Mouse (Mus musculus) kidney, adult 2 months (tissue): ENCODE results near the gene Robo2. TPM values are rescaled to one million over a fixed set of nuclear protein-coding genes. Genes with fewer than 3 reads are reported as not detected.

Source experiments
- DNase-seq: peaks from one replicate; pipeline ENCODE4 v3.0.0; 2021
- H3K27ac ChIP-seq: fragments of 200-500 bp; 2 replicates; pipeline ENCODE4 v1.5.1; 2012; ENCODE audit warnings: low read depth, low read length, control low read depth, inconsistent platforms; ENCODE audit not compliant: insufficient read depth
- H3K27me3 ChIP-seq: fragments of 200-500 bp; replicated peaks from 2 replicates; pipeline ENCODE4 v1.6.1; 2012; ENCODE audit warnings: mild to moderate bottlenecking, moderate library complexity, low read length, inconsistent platforms; ENCODE audit not compliant: control insufficient read depth, insufficient read depth
- H3K36me3 ChIP-seq: fragments of 200-500 bp; 2 replicates; pipeline ENCODE4 v1.6.1; 2012; ENCODE audit warnings: mild to moderate bottlenecking, moderate library complexity, low read length, inconsistent platforms; ENCODE audit not compliant: control insufficient read depth, insufficient read depth
- H3K4me1 ChIP-seq: fragments of 200-500 bp; 2 replicates; pipeline ENCODE4 v1.6.1; 2011; ENCODE audit warnings: low read length; ENCODE audit not compliant: control insufficient read depth, insufficient read depth
- H3K4me3 ChIP-seq: fragments of 200-500 bp; 2 replicates; pipeline ENCODE4 v1.5.1; 2011; ENCODE audit warnings: mild to moderate bottlenecking, low read depth, low read length, control low read depth; ENCODE audit not compliant: insufficient read depth
- CTCF ChIP-seq: fragments of 200-500 bp; conservative IDR thresholded peaks from 2 replicates; pipeline ENCODE4 v1.5.1; 2011; ENCODE audit warnings: low read depth, mild to moderate bottlenecking, control low read depth, low read length, moderate library complexity, mixed read lengths; ENCODE audit not compliant: insufficient read depth, insufficient read length
- POLR2A ChIP-seq: fragments of 200-500 bp; IDR thresholded peaks from one replicate; pipeline ENCODE4 v1.6.1; 2011; ENCODE audit warnings: low read depth, low read length, control low read depth
- WGBS: fragments of 180-500 bp; shearing (Covaris S2); methylation state at CpG from one replicate; pipeline ENCODE4 v1.1.7; 2018; 5-methylcytosine and 5-hydroxymethylcytosine counted together
- polyA plus RNA-seq: library from polyadenylated mRNA; depleted of rRNA; stranded (reverse); fragments of >200 nt; gene quantifications from 2 replicates; pipeline ENCODE4 v1.2.3, GENCODE M21; 2012

The Robo2 gene
- polyA plus RNA-seq, 1 experiment: 15.3 TPM

DNA sequence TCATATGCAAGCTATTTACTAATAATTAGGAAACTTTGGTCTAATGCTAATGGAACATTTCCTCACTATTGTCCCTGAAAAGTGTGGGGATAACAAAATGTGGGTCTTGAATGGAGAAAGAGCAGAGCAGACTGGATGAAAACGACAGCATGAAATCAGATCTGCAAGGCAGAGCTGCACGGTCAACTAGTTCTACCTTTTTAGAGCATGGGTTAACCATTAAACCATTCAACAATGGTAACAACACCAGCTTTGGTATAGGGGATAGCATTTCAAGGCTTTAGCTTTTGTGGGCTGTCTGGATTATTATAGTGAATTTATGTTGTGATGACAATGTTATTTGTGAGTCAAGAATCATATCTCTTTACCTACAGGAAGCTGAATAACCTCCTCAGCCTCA, 8.7 kb upstream of the Robo2 start:
- no peak for DNase-seq
- H3K4me3 ChIP-seq: no peak overlapping the region
- no peaks in the 10 kb centered on the region for H3K4me1 ChIP-seq
- no peak overlapping the region for H3K27ac ChIP-seq
- no peaks in the 10 kb centered on the region for H3K27me3 ChIP-seq
- 33% methylated on average over 2 of the region's 2 CpGs for WGBS
- TF ChIP-seq POLR2A (no peak), CTCF (no peak)
- H3K36me3 ChIP-seq: no peaks in the 10 kb centered on the region

DNA sequence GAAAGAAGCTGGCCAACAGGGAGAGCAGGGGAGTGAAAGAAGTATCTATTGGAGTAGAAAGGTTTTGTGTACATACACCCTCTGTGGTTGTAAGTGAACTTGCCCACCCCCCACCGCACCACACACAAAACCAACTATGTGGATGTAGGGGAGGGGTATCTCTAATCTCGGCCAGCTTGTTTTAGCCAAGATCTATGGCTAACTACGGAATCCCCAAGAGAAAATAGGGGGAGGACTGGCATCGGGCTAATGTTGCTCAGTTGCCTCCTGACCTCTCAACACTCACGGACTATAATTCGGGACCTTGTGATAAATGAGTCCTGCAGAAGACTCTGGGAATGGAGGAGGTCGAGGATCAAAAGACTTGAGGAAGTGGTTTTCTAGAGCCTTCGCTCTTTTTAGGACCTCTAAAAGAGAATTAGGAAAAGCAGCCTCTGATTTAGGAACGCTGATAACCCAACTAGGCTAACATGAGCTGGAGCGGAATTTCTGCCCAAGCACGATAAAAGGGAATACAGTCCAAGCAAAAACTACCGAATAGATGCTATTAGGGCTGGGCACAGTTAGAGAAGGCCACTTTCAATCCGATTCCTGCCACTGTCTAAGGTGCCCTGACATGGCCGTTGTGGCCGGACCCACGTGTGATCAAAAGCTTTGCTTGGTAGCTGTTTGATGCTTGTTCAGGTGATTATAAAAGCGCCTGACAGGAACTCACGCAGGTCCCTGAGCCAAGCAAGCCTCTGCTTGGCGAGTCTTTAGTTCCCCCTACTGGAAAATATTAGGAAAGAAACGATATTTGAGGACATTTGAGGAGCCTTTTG, 1.1 kb upstream of the Robo2 start:
- Histone ChIP-seq H3K36me3 (no peaks in the 10 kb centered on the region), H3K27me3 (no peaks in the 10 kb centered on the region; the same call in 1 of the 2 replicates), H3K4me3 (peak overlapping the region; percentile 34; the same call in 1 of the 2 replicates), H3K27ac (no peak overlapping the region), H3K4me1 (0 out of 2 replicates have a peak, but pooled peaks cover 3% of the 10 kb centered on the region)
- WGBS: 1% methylated on average over 20 of the region's 20 CpGs
- DNase-seq: peak; percentile 55
- TF ChIP-seq CTCF (peak; percentile 40; the same call in 1 of the 2 replicates), POLR2A (no peak)

- DNase-seq: no peak
- no peaks in the 10 kb centered on the region; the same call in 1 of the 2 replicates for H3K27me3 ChIP-seq
- 4% methylated on average over 16 of the region's 16 CpGs for WGBS
- no peak overlapping the region for H3K27ac ChIP-seq
- no peak for TF ChIP-seq CTCF
- TF ChIP-seq POLR2A: no peak
- peak overlapping the region; percentile 52 for H3K4me3 ChIP-seq
- H3K36me3 ChIP-seq: no peaks in the 10 kb centered on the region
- 0 out of 2 replicates have a peak, but pooled peaks cover 3% of the 10 kb centered on the region for H3K4me1 ChIP-seq
Measured at GRCm38 (mm10) chr16:74411021-74411420, 604 bp downstream of the Robo2 start.

DNA sequence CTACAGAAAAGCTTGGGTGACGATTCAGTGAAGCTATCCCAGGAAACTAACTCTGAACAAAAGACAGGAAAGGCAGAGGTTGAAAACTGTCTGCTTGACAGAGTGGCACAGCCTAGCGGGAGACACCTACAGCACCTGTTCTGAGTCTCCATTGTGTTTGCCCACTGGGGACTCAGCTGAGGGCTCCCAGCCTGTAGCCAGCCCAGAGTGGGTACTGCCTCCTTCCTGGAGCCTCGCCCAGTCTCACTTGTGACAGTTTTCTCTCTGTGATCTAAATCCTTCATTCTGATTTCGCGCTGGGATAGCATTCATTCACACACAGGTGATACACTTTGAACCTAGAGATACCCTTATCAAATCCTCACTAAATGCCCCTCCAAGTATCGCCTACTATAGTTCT, 1.5 kb downstream of the Robo2 start:
- TF ChIP-seq POLR2A (no peak), CTCF (no peak)
- 21% methylated on average over 6 of the region's 6 CpGs for WGBS
- Histone ChIP-seq H3K27ac (no peak overlapping the region), H3K4me1 (0 out of 2 replicates have a peak, but pooled peaks cover 3% of the 10 kb centered on the region), H3K4me3 (peak overlapping the region; percentile 52), H3K36me3 (no peaks in the 10 kb centered on the region), H3K27me3 (no peaks in the 10 kb centered on the region; the same call in 1 of the 2 replicates)
- peak; percentile 2 for DNase-seq

- H3K27me3 ChIP-seq: no peaks in the 10 kb centered on the region; the same call in 1 of the 2 replicates
- H3K36me3 ChIP-seq: no peaks in the 10 kb centered on the region
- H3K27ac ChIP-seq: no peak overlapping the region
- DNase-seq: no peak
- TF ChIP-seq CTCF: no peak
- TF ChIP-seq POLR2A: no peak
- H3K4me3 ChIP-seq: peak overlapping the region; percentile 37; the same call in 1 of the 2 replicates
- H3K4me1 ChIP-seq: 0 out of 2 replicates have a peak, but pooled peaks cover 3% of the 10 kb centered on the region
- WGBS: 46% methylated on average over 4 of the region's 4 CpGs
Measured at GRCm38 (mm10) chr16:74409548-74409947, 2.1 kb downstream of the Robo2 start.

GRCm38 (mm10) chr16:74408566-74408965, 3.1 kb downstream of the Robo2 start:
- no peak for DNase-seq
- Histone ChIP-seq H3K4me3 (no peak overlapping the region), H3K27ac (no peak overlapping the region), H3K36me3 (no peaks in the 10 kb centered on the region), H3K27me3 (no peaks in the 10 kb centered on the region; the same call in 1 of the 2 replicates), H3K4me1 (0 out of 2 replicates have a peak, but pooled peaks cover 3% of the 10 kb centered on the region)
- no peak for TF ChIP-seq POLR2A
- no peak for TF ChIP-seq CTCF
- 28% methylated on average over 1 of the region's 1 CpGs for WGBS

GRCm38 (mm10) chr16:74397291-74397690, 14.3 kb downstream of the Robo2 start:
- no peak for DNase-seq
- H3K36me3 ChIP-seq: no peaks in the 10 kb centered on the region
- no peak overlapping the region for H3K27ac ChIP-seq
- H3K4me1 ChIP-seq: no peaks in the 10 kb centered on the region
- 85% methylated on average over 2 of the region's 2 CpGs for WGBS
- H3K27me3 ChIP-seq: no peaks in the 10 kb centered on the region
- TF ChIP-seq POLR2A: no peak
- no peak for TF ChIP-seq CTCF
- no peak overlapping the region for H3K4me3 ChIP-seq
